Mouse (Mus musculus) lung, embryonic 15.5 days (tissue): ENCODE data around the gene Evi5l. TPM values are rescaled to one million over a fixed set of nuclear protein-coding genes. Genes with fewer than 3 reads are reported as not detected.
A peak's percentile ranks its signal among the peaks of the same experiment; 100 is the strongest.

Experiments
- ATAC-seq: fragments of 200-750 bp; cut with Nextera tagmentation; 2 replicates; pipeline ENCODE4 v1.8.0; 2017; ENCODE audit warnings: moderate number of reproducible peaks, borderline replicate concordance; ENCODE audit not compliant: low FRiP score, low TSS enrichment; ENCODE audit errors: extremely low read depth
- H3K27ac ChIP-seq: fragments of 300-500 bp; sonication (generic); 2 replicates; pipeline ENCODE4 v1.5.1; 2015; ENCODE audit warnings: moderate library complexity, mild to moderate bottlenecking, inconsistent platforms
- H3K27me3 ChIP-seq: fragments of 300-500 bp; sonication (generic); 2 replicates; pipeline ENCODE4 v1.6.1; 2015; ENCODE audit warnings: inconsistent platforms
- H3K36me3 ChIP-seq: fragments of 300-500 bp; sonication (generic); 2 replicates; pipeline ENCODE4 v1.6.1; 2015; ENCODE audit warnings: inconsistent platforms
- H3K4me1 ChIP-seq: fragments of 300-500 bp; sonication (generic); 2 replicates; pipeline ENCODE4 v1.6.1; 2015; ENCODE audit warnings: inconsistent platforms
- H3K4me2 ChIP-seq: fragments of 300-500 bp; sonication (generic); 2 replicates; pipeline ENCODE4 v1.6.1; 2015; ENCODE audit warnings: inconsistent platforms, mild to moderate bottlenecking, moderate library complexity
- H3K4me3 ChIP-seq: fragments of 300-500 bp; sonication (generic); 2 replicates; pipeline ENCODE4 v1.5.1; 2015; ENCODE audit warnings: mild to moderate bottlenecking, inconsistent platforms
- H3K9ac ChIP-seq: fragments of 300-500 bp; sonication (generic); 2 replicates; pipeline ENCODE4 v1.6.1; 2015; ENCODE audit warnings: inconsistent platforms
- H3K9me3 ChIP-seq: fragments of 300-500 bp; sonication (generic); 2 replicates; pipeline ENCODE4 v1.6.1; 2016; ENCODE audit warnings: inconsistent platforms
- WGBS: fragments of 180-500 bp; shearing (Covaris S2); methylation state at CpG from one replicate; pipeline ENCODE4 v1.1.7; 2015; 5-methylcytosine and 5-hydroxymethylcytosine counted together
- polyA plus RNA-seq: library from polyadenylated mRNA; unstranded; fragments of >200 nt; fragmentation: Nextera tagmentation; extraction: Ambion mirVana; gene quantifications from 2 replicates; pipeline ENCODE4 v1.2.1, GENCODE M21; 2015

Evi5l gene
- polyA plus RNA-seq, 1 experiment from 2014 or later: 23.5 TPM

GRCm38 (mm10) chr8:4172486-4172885 lies 6.1 kb downstream of the Evi5l start:
- ATAC-seq: no peak
- no peaks in the 10 kb centered on the region for H3K36me3 ChIP-seq
- no peaks in the 10 kb centered on the region for H3K4me1 ChIP-seq
- WGBS: 71% methylated on average over 3 of the region's 3 CpGs
- H3K9ac ChIP-seq: no peak overlapping the region
- no peaks in the 10 kb centered on the region for H3K27me3 ChIP-seq
- H3K4me3 ChIP-seq: no peak overlapping the region
- no peaks in the 10 kb centered on the region for H3K9me3 ChIP-seq
- no peak overlapping the region for H3K4me2 ChIP-seq
- H3K27ac ChIP-seq: no peak overlapping the region

DNA sequence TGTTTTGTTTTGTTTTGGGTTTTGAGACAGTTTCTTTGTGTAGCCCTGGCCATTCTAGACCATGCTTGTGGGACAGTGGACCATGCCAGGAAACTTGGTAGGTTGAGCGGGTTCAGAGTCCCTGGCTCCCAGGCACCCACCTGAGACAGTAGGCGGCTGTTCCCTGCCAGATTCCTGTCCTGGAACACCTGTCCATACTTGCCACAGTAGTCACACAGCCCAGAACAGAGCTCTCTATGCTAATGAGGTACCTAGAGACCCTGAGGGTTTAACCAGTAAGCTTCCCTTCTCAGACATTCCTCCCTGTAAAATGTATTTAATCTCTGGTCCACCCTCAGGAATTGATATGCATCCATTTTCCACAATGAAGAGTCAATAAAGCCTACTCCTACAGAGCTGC lies 7.7 kb downstream of the Evi5l start:
- no peak for ATAC-seq
- H3K9me3 ChIP-seq: no peaks in the 10 kb centered on the region
- WGBS: 78% methylated on average over 2 of the region's 2 CpGs
- no peaks in the 10 kb centered on the region for H3K4me1 ChIP-seq
- no peaks in the 10 kb centered on the region for H3K27me3 ChIP-seq
- no peak overlapping the region for H3K4me2 ChIP-seq
- no peak overlapping the region for H3K9ac ChIP-seq
- no peak overlapping the region for H3K4me3 ChIP-seq
- no peak overlapping the region for H3K27ac ChIP-seq
- H3K36me3 ChIP-seq: no peaks in the 10 kb centered on the region

- no peak overlapping the region for H3K9ac ChIP-seq
- H3K36me3 ChIP-seq: peaks cover 9% of the 10 kb centered on the region
- no peak for ATAC-seq
- 76% methylated on average over 8 of the region's 8 CpGs for WGBS
- H3K4me1 ChIP-seq: no peaks in the 10 kb centered on the region
- H3K27me3 ChIP-seq: no peaks in the 10 kb centered on the region
- no peak overlapping the region for H3K4me2 ChIP-seq
- no peak overlapping the region for H3K27ac ChIP-seq
- no peak overlapping the region for H3K4me3 ChIP-seq
- H3K9me3 ChIP-seq: no peaks in the 10 kb centered on the region
Observed at GRCm38 (mm10) chr8:4183409-4183808, 17.0 kb downstream of the Evi5l start.

DNA sequence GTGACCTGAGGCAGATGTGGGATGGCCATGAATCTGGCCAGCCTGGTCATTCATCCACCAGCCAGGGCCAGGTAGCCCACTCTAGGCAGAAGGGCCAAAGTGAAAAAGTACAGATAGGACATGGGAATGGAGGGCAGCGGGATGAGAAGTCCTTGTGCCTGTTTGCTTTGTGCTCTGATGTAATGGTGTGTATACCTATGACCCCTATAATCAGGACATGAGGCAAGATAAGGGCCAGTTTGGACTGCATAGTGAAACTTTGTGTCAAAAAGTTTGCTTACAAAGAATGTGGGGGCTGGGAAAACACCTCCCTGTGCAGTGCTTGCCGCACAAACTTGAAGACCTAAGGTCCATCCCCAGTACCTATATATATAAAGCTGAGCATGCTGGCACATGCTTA lies 19.8 kb downstream of the Evi5l start:
- 85% methylated on average over 2 of the region's 2 CpGs for WGBS
- H3K9me3 ChIP-seq: no peaks in the 10 kb centered on the region
- H3K4me1 ChIP-seq: no peaks in the 10 kb centered on the region
- H3K4me3 ChIP-seq: no peak overlapping the region
- no peak overlapping the region for H3K4me2 ChIP-seq
- no peaks in the 10 kb centered on the region for H3K27me3 ChIP-seq
- no peak overlapping the region for H3K27ac ChIP-seq
- no peak overlapping the region for H3K9ac ChIP-seq
- no peak for ATAC-seq
- H3K36me3 ChIP-seq: peaks cover 11% of the 10 kb centered on the region

- H3K9me3 ChIP-seq: no peaks in the 10 kb centered on the region
- H3K4me2 ChIP-seq: no peak overlapping the region
- no peaks in the 10 kb centered on the region for H3K27me3 ChIP-seq
- no peak overlapping the region for H3K27ac ChIP-seq
- ATAC-seq: no peak
- H3K4me3 ChIP-seq: no peak overlapping the region
- peaks cover 6% of the 10 kb centered on the region; the same call in 1 of the 2 replicates for H3K4me1 ChIP-seq
- H3K36me3 ChIP-seq: peaks cover 11% of the 10 kb centered on the region
- H3K9ac ChIP-seq: no peak overlapping the region
Observed at GRCm38 (mm10) chr8:4188605-4189004, 22.2 kb downstream of the Evi5l start.

DNA sequence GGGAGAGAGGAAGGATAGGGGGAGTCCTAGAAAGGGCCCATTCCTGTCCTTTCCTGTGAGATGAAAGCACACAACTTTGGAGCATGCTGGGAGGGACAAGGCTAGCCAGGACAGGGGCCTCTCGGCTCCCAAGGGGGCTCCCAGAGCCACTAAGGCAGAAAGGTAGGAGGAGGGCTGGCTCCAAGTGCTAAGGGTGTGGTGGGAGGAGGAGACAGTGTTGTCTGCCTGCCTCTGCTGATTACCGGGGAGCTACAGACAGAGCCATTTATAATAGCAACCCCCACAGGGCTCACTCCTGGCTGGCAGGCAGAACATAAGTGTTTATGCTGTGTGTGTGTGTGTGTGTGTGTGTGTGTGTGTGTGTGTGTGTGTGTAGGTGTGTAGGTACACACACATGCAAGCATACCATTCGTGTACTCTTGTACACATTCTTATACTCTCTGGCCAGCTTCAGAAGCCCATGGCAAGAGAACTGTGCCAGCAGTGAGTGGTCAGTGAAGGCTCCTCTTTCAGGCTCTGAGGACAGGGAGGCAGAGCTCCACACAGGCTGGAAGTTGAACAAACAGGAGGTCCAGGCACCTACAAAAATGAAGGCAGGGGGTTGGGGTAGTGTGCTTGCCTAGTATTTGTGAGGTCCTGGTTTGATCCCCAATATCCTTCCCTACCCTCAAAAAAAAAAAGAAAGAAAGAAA lies 22.8 kb downstream of the Evi5l start:
- H3K9me3 ChIP-seq: no peaks in the 10 kb centered on the region
- H3K36me3 ChIP-seq: peaks cover 11% of the 10 kb centered on the region
- ATAC-seq: no peak
- no peak overlapping the region for H3K9ac ChIP-seq
- H3K27me3 ChIP-seq: no peaks in the 10 kb centered on the region
- no peak overlapping the region for H3K4me2 ChIP-seq
- 41% methylated on average over 3 of the region's 3 CpGs for WGBS
- no peak overlapping the region for H3K4me3 ChIP-seq
- H3K4me1 ChIP-seq: peaks cover 6% of the 10 kb centered on the region; the same call in 1 of the 2 replicates
- no peak overlapping the region for H3K27ac ChIP-seq

DNA sequence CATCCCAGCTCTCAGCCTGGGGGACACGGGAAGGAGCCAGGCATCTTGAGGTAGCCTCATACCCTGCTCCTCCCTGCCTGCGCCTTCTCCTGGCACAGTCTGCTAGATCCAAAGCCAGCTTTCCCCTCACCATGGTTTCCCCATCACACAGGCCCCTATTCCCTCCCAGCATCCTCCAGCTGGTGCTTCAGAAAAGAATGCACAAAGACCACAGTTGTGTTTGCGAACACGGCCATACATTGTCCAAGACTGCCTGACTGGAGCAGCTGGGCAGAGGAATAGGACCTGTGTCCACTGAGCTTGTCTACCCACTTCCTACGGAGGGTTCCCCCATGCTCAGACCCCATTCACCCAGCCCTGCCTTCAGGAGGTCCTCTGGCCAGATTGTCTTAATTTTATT lies 25.9 kb downstream of the Evi5l start:
- Histone ChIP-seq H3K9me3 (no peaks in the 10 kb centered on the region), H3K4me2 (no peak overlapping the region), H3K4me3 (no peak overlapping the region), H3K4me1 (peaks cover 6% of the 10 kb centered on the region; the same call in 1 of the 2 replicates), H3K27me3 (no peaks in the 10 kb centered on the region), H3K27ac (no peak overlapping the region), H3K9ac (no peak overlapping the region), H3K36me3 (peaks cover 2% of the 10 kb centered on the region)
- 48% methylated on average over 5 of the region's 5 CpGs for WGBS
- no peak for ATAC-seq

- 9% methylated on average over 18 of the region's 18 CpGs for WGBS
- peaks cover 6% of the 10 kb centered on the region; the same call in 1 of the 2 replicates for H3K4me1 ChIP-seq
- H3K9ac ChIP-seq: no peak overlapping the region
- H3K36me3 ChIP-seq: peaks cover 2% of the 10 kb centered on the region; the same call in 1 of the 2 replicates
- peak overlapping the region; percentile 28; the same call in 1 of the 2 replicates for H3K4me2 ChIP-seq
- no peak overlapping the region for H3K4me3 ChIP-seq
- H3K27ac ChIP-seq: no peak overlapping the region
- no peaks in the 10 kb centered on the region for H3K9me3 ChIP-seq
- peak; percentile 91 for ATAC-seq
- H3K27me3 ChIP-seq: no peaks in the 10 kb centered on the region
Observed at GRCm38 (mm10) chr8:4192807-4193587, 26.6 kb downstream of the Evi5l start.

DNA sequence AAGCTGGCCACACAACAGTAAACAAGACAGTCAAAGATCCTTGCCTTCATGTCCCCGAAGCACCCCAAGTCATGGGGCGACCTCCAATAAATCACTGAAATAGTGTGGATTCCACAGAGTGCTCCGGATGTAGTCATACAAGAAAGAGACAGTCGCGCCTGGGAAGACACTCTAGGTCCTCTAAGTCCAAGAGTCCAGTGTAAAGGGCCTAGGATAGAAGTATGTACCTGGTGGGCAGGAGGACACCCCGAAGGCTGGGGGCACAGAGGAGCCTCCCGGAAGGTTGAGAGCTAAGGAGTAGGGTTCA lies 27.2 kb downstream of the Evi5l start:
- 47% methylated on average over 7 of the region's 7 CpGs for WGBS
- H3K4me2 ChIP-seq: peak overlapping the region; percentile 28; the same call in 1 of the 2 replicates
- peaks cover under 1% of the 10 kb centered on the region; the same call in 1 of the 2 replicates for H3K36me3 ChIP-seq
- no peak overlapping the region for H3K27ac ChIP-seq
- no peak; the same call in 1 of the 2 replicates for ATAC-seq
- no peak overlapping the region for H3K4me3 ChIP-seq
- H3K27me3 ChIP-seq: no peaks in the 10 kb centered on the region
- H3K9ac ChIP-seq: no peak overlapping the region
- H3K9me3 ChIP-seq: no peaks in the 10 kb centered on the region
- peaks cover 6% of the 10 kb centered on the region; the same call in 1 of the 2 replicates for H3K4me1 ChIP-seq

- Histone ChIP-seq H3K9me3 (no peaks in the 10 kb centered on the region), H3K4me1 (peaks cover 8% of the 10 kb centered on the region), H3K4me2 (no peak overlapping the region), H3K36me3 (0 out of 2 replicates have a peak, but pooled peaks cover 2% of the 10 kb centered on the region), H3K27ac (no peak overlapping the region), H3K4me3 (no peak overlapping the region), H3K9ac (no peak overlapping the region), H3K27me3 (peaks cover 14% of the 10 kb centered on the region)
- no peak for ATAC-seq
- 54% methylated on average over 2 of the region's 2 CpGs for WGBS
Observed at GRCm38 (mm10) chr8:4201321-4201720, 35.0 kb downstream of the Evi5l start.

DNA sequence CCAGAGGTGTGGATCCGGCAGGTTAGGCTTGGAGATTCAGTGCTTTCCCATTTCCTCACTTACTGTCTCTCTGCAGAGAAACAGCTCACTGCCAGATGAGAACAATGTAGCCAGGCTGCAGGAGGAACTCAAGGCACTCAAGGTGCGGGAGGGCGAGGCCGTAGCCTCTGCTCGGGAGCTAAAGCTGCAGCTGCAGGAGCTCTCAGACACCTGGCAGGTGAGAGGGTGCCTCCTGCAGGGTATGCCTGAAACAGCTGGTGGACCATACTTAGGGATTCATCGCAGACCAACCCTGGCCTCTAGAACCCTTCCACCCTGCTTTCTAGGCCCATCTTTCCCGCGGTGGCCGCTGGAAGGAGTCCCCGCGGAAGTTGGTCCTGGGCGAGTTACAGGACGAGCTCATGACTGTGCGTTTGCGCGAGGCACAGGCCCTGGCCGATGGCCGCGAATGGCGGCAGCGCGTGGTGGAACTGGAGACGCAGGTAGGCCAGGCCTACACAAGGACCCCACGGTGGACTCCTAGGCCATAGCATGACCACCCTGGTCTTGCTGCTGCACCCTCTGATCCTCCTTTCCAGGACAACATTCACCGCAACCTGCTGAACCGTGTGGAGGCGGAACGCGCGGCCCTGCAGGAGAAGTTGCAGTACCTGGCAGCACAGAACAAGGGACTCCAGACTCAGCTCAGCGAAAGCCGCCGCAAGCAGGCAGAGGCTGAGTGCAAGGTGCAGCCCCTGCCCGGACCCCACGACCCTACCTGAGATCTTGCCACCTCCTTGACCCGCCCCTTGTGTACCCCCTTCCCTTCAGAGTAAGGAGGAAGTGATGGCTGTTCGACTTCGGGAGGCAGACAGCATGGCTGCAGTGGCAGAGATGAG lies 39.1 kb downstream of the Evi5l start:
- H3K4me3 ChIP-seq: no peak overlapping the region
- H3K9me3 ChIP-seq: no peaks in the 10 kb centered on the region
- H3K27me3 ChIP-seq: peaks cover 17% of the 10 kb centered on the region
- no peak overlapping the region for H3K27ac ChIP-seq
- peaks cover 6% of the 10 kb centered on the region; the same call in 1 of the 2 replicates for H3K36me3 ChIP-seq
- peak overlapping the region; percentile 28 for H3K4me2 ChIP-seq
- no peak overlapping the region for H3K9ac ChIP-seq
- ATAC-seq: no peak
- peaks cover 16% of the 10 kb centered on the region for H3K4me1 ChIP-seq
- WGBS: 35% methylated on average over 38 of the region's 38 CpGs
